Mouse (Mus musculus) ES-E14 (cell line): ENCODE results near the gene Smim24.

Experiments used
- CHD2 ChIP-seq: IDR thresholded peaks from 2 replicates; pipeline ENCODE4 v1.6.1; 2014; ENCODE audit warnings: mild to moderate bottlenecking, low read depth, low read length, inconsistent platforms
- HCFC1 ChIP-seq: IDR thresholded peaks from 2 replicates; pipeline ENCODE4 v1.6.1; 2012; ENCODE audit warnings: low read length, inconsistent platforms, borderline replicate concordance; ENCODE audit not compliant: insufficient read depth
- MAFK ChIP-seq: IDR thresholded peaks from 2 replicates; pipeline ENCODE4 v1.6.1; 2014; ENCODE audit warnings: mild to moderate bottlenecking, low read depth, low read length, inconsistent platforms; ENCODE audit not compliant: insufficient read depth
- ZC3H11A ChIP-seq: IDR thresholded peaks from 2 replicates; pipeline ENCODE4 v1.6.1; 2012; ENCODE audit warnings: low read depth, mild to moderate bottlenecking, inconsistent platforms, low read length, borderline replicate concordance
- ZNF384 ChIP-seq: IDR thresholded peaks from 2 replicates; pipeline ENCODE4 v1.6.1; 2012; ENCODE audit warnings: low read depth, low read length, inconsistent platforms

DNA sequence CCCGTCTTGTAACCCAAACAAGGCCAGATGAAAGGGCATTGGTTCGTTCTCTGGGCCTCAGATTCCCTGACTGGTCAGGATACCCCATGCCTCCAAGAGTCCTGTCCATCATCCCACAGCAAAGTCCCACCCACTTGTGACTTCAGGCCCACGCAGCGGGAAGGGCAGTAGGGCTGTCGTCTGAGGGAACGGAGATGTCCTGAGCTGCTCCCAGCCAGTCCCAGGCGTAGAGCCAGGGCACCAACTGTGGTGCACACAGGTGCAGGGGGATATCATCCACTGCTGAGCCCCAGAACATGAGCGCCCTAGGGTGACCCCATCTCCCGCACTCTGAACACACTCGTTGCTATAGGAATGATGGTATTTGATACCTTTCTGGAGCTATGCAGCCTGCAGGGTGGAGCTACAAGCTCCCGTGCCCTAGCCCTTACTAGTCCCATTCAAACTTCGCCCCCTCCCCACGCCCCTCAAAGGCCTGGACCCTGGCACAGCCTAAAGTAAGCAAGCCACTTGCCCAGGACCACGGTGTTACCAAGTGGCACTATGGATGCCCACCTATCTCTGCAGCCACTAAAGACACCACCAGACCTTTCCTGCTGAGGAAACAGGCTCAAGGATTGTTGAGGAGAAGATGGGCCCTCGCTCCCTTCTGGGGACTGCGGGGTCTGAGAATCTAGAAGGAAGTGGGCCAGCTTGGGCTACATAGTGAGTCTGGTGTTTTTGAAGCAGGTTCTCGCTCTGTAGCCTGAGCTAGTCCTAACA lies 22.9 kb downstream of the Smim24 start:
- TF ChIP-seq CHD2 (no peak), ZC3H11A (no peak), MAFK (no peak), ZNF384 (no peak), HCFC1 (no peak)
